8 mouse cellular contexts compared by ENCODE assay signal in the genomic region with DNA sequence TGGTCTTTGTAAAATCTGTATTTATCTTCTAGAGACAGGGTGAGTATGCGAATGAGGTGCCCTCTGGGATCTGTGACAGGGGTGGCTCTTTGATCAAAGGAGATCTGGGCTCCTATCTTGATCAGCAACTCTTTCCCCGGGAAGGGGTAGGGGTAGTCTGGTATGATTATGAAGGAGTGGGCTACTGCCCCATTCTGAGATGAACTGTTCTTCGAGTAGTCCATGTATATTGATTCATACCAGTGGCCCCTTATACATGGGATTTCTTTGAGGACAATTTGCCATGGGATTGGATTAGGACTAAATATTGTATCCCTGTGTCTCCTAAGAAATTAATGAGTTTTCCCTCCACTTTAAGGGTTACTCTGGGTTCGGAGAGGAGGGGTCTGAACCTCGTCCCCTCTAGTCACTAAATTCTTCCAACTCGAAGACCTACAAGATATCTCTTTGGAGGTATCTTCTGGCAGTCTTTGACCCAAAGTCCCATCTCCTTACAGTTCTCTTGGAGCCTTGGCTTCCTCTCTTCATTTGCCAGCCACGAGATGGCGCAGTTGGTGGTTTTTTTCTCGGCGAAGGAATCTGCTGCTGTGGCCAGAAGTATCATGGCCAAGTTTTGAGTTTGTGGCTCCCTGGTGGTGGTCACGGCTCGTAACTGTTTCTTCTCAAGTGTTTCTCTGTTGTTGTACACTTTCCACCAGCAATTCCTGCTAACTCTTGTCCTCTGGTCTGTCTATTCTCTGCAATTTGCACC. TPM values are rescaled to one million over a fixed set of nuclear protein-coding genes. Genes with fewer than 3 reads are reported as not detected.
DNase-seq lines count a peak whose midpoint lies in the region; ATAC-seq and TF ChIP-seq lines count a peak whose summit lies in the region.

No protein-coding gene starts in this region.

- H3K4me2 ChIP-seq in kidney, embryonic 14.5 days (replicated peaks; ENCODE audit: low read depth, low read length): no peak overlapping the region
- H3K4me2 ChIP-seq in CH12.LX (ENCODE audit: insufficient read depth, low read depth, poor library complexity, severe bottlenecking): no peak overlapping the region

- no peak overlapping the region for H3K27ac ChIP-seq in cerebellum, adult 2 months (ENCODE audit: insufficient read depth, low read length)
- no peak overlapping the region for H3K27ac ChIP-seq in kidney, embryonic 14.5 days (ENCODE audit: low read depth, low read length)
- no peak overlapping the region for H3K27ac ChIP-seq in CH12.LX (ENCODE audit: insufficient read depth, low read depth)

- H3K4me3 ChIP-seq in cerebellum, adult 2 months (replicated peaks; ENCODE audit: insufficient read depth, low read depth, low read length): no peak overlapping the region
- H3K4me3 ChIP-seq in kidney, embryonic 14.5 days (ENCODE audit: low read length): no peak overlapping the region
- H3K4me3 ChIP-seq in CH12.LX (replicated peaks in 1 of 3; ENCODE audit: low read depth in 2 of 3, low read length in 2 of 3, poor library complexity in 1 of 3): no peak overlapping the region

- in situ Hi-C loops in CH12.LX (cut with MboI; ENCODE audit: low pct_ligation_motif_present, low pct_unique_long_range_greater_than_20kb, low sequenced_read_pairs): loop anchor here (10.0 kb wide), 2 partner anchors 539 to 759 kb away; partner anchors contain the start of gene Rab33b

- no peaks in the 10 kb centered on the region for H3K9me3 ChIP-seq in kidney, embryonic 14.5 days (ENCODE audit: control insufficient read depth, low read length)
- H3K9me3 ChIP-seq in CH12.LX (replicated peaks; ENCODE audit: low read length): no peaks in the 10 kb centered on the region

- no peak for TF ChIP-seq POLR2A in cerebellum, adult 2 months (IDR thresholded peaks at IDR 0.05; ENCODE audit: borderline replicate concordance, insufficient read depth, low read length)
- TF ChIP-seq POLR2A in CH12.LX (IDR thresholded peaks at IDR 0.05; ENCODE audit: low read depth, low read length): no peak

- 37% methylated on average over 12 of the region's 12 CpGs for WGBS in cerebellum, adult 2 months
- 50% methylated on average over 12 of the region's 12 CpGs for WGBS in kidney, embryonic 14.5 days

- dilution Hi-C loops in CH12.LX (cut with MboI; ENCODE audit: extremely low pct_ligation_motif_present, extremely low pct_unique_long_range_greater_than_20kb, low sequenced_read_pairs): no loop called here

- TF ChIP-seq EP300 in CH12.LX (IDR thresholded peaks at IDR 0.05; ENCODE audit: low read length): no peak

- TF ChIP-seq RAD21 in CH12.LX (IDR thresholded peaks at IDR 0.05; ENCODE audit: low read depth, low read length): peak; percentile 61

- H3K4me1 ChIP-seq in cerebellum, adult 2 months (ENCODE audit: control insufficient read depth, insufficient read depth, low read length): no peaks in the 10 kb centered on the region
- H3K4me1 ChIP-seq in kidney, embryonic 14.5 days (ENCODE audit: control insufficient read depth, insufficient read depth, low read length): no peaks in the 10 kb centered on the region
- H3K4me1 ChIP-seq in CH12.LX (ENCODE audit: control insufficient read depth in 1 of 2, insufficient read depth in 2 of 2): 0 out of 4 replicates have a peak, but pooled peaks cover 0 to 2% of the 10 kb centered on the region in 2 experiments

- TF ChIP-seq CTCF in cerebellum, adult 2 months (IDR thresholded peaks at IDR 0.05; ENCODE audit: borderline replicate concordance, insufficient read depth, low read depth, low read length): peak; percentile 56
- TF ChIP-seq CTCF in CH12.LX (conservative IDR thresholded peaks at IDR 0.05 in 1 of 2, IDR thresholded peaks at IDR 0.05 in 1 of 2; ENCODE audit: low read depth in 2 of 2, low read length in 2 of 2): peak; percentile 17 to 79; a peak in 2 of 4 replicates

- no peak overlapping the region for H3K9ac ChIP-seq in kidney, embryonic 14.5 days (ENCODE audit: low read depth, low read length)
- no peak overlapping the region for H3K9ac ChIP-seq in CH12.LX (ENCODE audit: insufficient read depth, low read depth)

- H3K27me3 ChIP-seq in cerebellum, adult 2 months (ENCODE audit: control insufficient read depth, insufficient read depth, low read length): no peaks in the 10 kb centered on the region
- H3K27me3 ChIP-seq in kidney, embryonic 14.5 days (ENCODE audit: control insufficient read depth, insufficient read depth, low read length): no peaks in the 10 kb centered on the region; the same call in 1 of the 2 replicates
- H3K27me3 ChIP-seq in CH12.LX (replicated peaks): no peaks in the 10 kb centered on the region

- H3K36me3 ChIP-seq in kidney, embryonic 14.5 days (ENCODE audit: control insufficient read depth, insufficient read depth, low read length): no peaks in the 10 kb centered on the region
- H3K36me3 ChIP-seq in CH12.LX (replicated peaks in 1 of 2; ENCODE audit: control insufficient read depth in 1 of 2, insufficient read depth in 1 of 2, low read length in 1 of 2): no peaks in the 10 kb centered on the region

- no peaks in the 10 kb centered on the region for H3K79me2 ChIP-seq in CH12.LX (replicated peaks; ENCODE audit: control insufficient read depth, extremely low read depth, insufficient read depth, poor library complexity, severe bottlenecking)

- no peak for DNase-seq in cerebellum, adult 2 months
- DNase-seq in kidney, postnatal 10 days: peak; percentile 62
- peak; percentile 65 for DNase-seq in CH12.LX (ENCODE audit: extremely low read depth)
- DNase-seq in embryo, embryonic 9.5 days (ENCODE audit: extremely low spot score): peak; percentile 46
- DNase-seq in lung, postnatal 4 days: peak; percentile 33 to 52
- no peak for DNase-seq in layer of hippocampus, postnatal 36 days

- ATAC-seq in cerebellum, adult (ENCODE audit: insufficient number of reproducible peaks, low FRiP score, low TSS enrichment): no peak
- ATAC-seq in kidney, embryonic 14.5 days (ENCODE audit: low FRiP score, low TSS enrichment): no peak

TF ChIP-seq in CH12.LX, 34 proteins besides CTCF, POLR2A, EP300 and RAD21:
- no peak for TF ChIP-seq PAX5 (IDR thresholded peaks at IDR 0.05; ENCODE audit: low read length)
- TF ChIP-seq MAZ (IDR thresholded peaks at IDR 0.05; ENCODE audit: low read depth, low read length): no peak
- TF ChIP-seq JUN (IDR thresholded peaks at IDR 0.05; ENCODE audit: insufficient read depth, low read depth, low read length): no peak
- TF ChIP-seq TBP (conservative IDR thresholded peaks at IDR 0.05; ENCODE audit: low read depth, low read length): no peak
- no peak for TF ChIP-seq MAX (IDR thresholded peaks at IDR 0.05; ENCODE audit: low read length)
- TF ChIP-seq MXI1 (IDR thresholded peaks at IDR 0.05; ENCODE audit: low read depth, low read length): no peak
- TF ChIP-seq MEF2A (IDR thresholded peaks at IDR 0.05; ENCODE audit: borderline replicate concordance, low read depth, low read length): no peak
- TF ChIP-seq TCF12 (IDR thresholded peaks at IDR 0.05; ENCODE audit: low read depth, low read length): no peak
- no peak for TF ChIP-seq IRF4 (IDR thresholded peaks at IDR 0.05; ENCODE audit: low read depth, low read length)
- TF ChIP-seq SMC3 (IDR thresholded peaks at IDR 0.05; ENCODE audit: low read depth, low read length): peak; percentile 68
- no peak for TF ChIP-seq BHLHE40 (IDR thresholded peaks at IDR 0.05; ENCODE audit: low read depth, low read length)
- TF ChIP-seq JUND (conservative IDR thresholded peaks at IDR 0.05; ENCODE audit: low read depth, low read length): no peak
- no peak for TF ChIP-seq ZMIZ1 (IDR thresholded peaks at IDR 0.05; ENCODE audit: low read depth, low read length)
- TF ChIP-seq NRF1 (IDR thresholded peaks at IDR 0.05; ENCODE audit: low read depth, low read length): no peak
- peak; percentile 62; the same call in 1 of the 2 replicates for TF ChIP-seq ZNF384 (IDR thresholded peaks at IDR 0.05; ENCODE audit: low read depth, low read length)
TF ChIP-seq in CH12.LX: peak in this region for 2.

RNA-seq across cellular contexts. Expression of gene Foxo1, which starts 24.7 kb away (rescaled TPM):
- 5.4 and 6.7 TPM in 2 replicates for polyA plus RNA-seq in cerebellum, adult 2 months (2012; rRNA removed)
- 6.4 and 7.8 TPM in 2 replicates for polyA plus RNA-seq in kidney, embryonic 14.5 days (2014; fragmentation: Nextera tagmentation; extraction: Ambion mirVana)
- total RNA-seq in CH12.LX (2012; rRNA removed): 1.2 and 1.3 TPM in 2 replicates
- 0.50 and 0.79 TPM in 2 replicates for total RNA-seq in CH12.LX (2014; rRNA removed)
- 6.0 and 6.9 TPM in 2 replicates for polyA plus RNA-seq in CH12.LX (2012; ENCODE audit: insufficient read length, low read depth)
- 10 to 100 TPM; 21.7 to 24.2 TPM for total RNA-seq in layer of hippocampus, postnatal 36 days (2021)

Comparison
In these comparisons a context has a peak if more than half of its experiments do, and no peak if none do; other contexts are left out.
1. DNase-seq: peak in kidney, postnatal 10 days (single experiment), CH12.LX (single experiment), embryo, embryonic 9.5 days (single experiment) and lung, postnatal 4 days (2 of 2); none in cerebellum, adult 2 months (0 of 2) and layer of hippocampus, postnatal 36 days (0 of 2).